Mouse (Mus musculus) brain, embryonic 14.5 days (tissue): ENCODE results near the gene Rab6a.

ENCODE experiments used
- CTCF ChIP-seq: fragments of 200-500 bp; IDR thresholded peaks from 2 replicates; pipeline ENCODE4 v1.5.1; 2012; ENCODE audit warnings: inconsistent platforms, mild to moderate bottlenecking, moderate library complexity, borderline replicate concordance; ENCODE audit not compliant: insufficient read depth, insufficient read length; ENCODE audit errors: extremely low read depth
- POLR2A ChIP-seq: fragments of 200-500 bp; IDR thresholded peaks from 2 replicates; pipeline ENCODE4 v1.6.1; 2012; ENCODE audit warnings: mild to moderate bottlenecking, inconsistent platforms, borderline replicate concordance; ENCODE audit not compliant: poor library complexity, insufficient read depth, insufficient read length, severe bottlenecking; ENCODE audit errors: extremely low read depth

GRCm38 (mm10) chr7:100673452-100673851, 66.2 kb downstream of the Rab6a start:
- TF ChIP-seq POLR2A (no peak), CTCF (no peak)
